Mouse (Mus musculus) liver, adult 2 months (tissue): ENCODE results near the gene Camk2d. TPM values are rescaled to one million over a fixed set of nuclear protein-coding genes. Genes with fewer than 3 reads are reported as not detected.

Source experiments
- DNase-seq: peaks from one replicate; pipeline ENCODE4 v3.0.0-alpha.2; 2011; ENCODE audit warnings: low read depth, low spot score; ENCODE audit errors: extremely low read depth
- H3K27ac ChIP-seq: fragments of 200-500 bp; replicated peaks from 2 replicates; pipeline ENCODE4 v1.5.1; 2012; ENCODE audit warnings: low read depth, mild to moderate bottlenecking, control low read depth, inconsistent platforms, low read length; ENCODE audit not compliant: insufficient read depth
- H3K27me3 ChIP-seq: fragments of 200-500 bp; 2 replicates; pipeline ENCODE4 v1.6.1; 2012; ENCODE audit warnings: mild to moderate bottlenecking, moderate library complexity, low read length, inconsistent platforms; ENCODE audit not compliant: control insufficient read depth, insufficient read depth
- H3K36me3 ChIP-seq: fragments of 200-500 bp; 2 replicates; pipeline ENCODE4 v1.6.1; 2012; ENCODE audit warnings: low read length, inconsistent platforms; ENCODE audit not compliant: control insufficient read depth, insufficient read depth
- H3K4me1 ChIP-seq: fragments of 200-500 bp; 2 replicates; pipeline ENCODE4 v1.6.1; 2011; ENCODE audit warnings: low read length; ENCODE audit not compliant: control insufficient read depth, insufficient read depth
- H3K4me3 ChIP-seq: fragments of 200-500 bp; 2 replicates; pipeline ENCODE4 v1.5.1; 2011; ENCODE audit warnings: low read depth, mild to moderate bottlenecking, control low read depth, low read length, moderate library complexity; ENCODE audit not compliant: insufficient read depth
- H3K79me2 ChIP-seq: fragments of 200-500 bp; 2 replicates; pipeline ENCODE4 v1.6.1; 2012; ENCODE audit warnings: inconsistent platforms, mild to moderate bottlenecking, low read length, moderate library complexity; ENCODE audit not compliant: control insufficient read depth, insufficient read depth
- H3K9ac ChIP-seq: fragments of 200-500 bp; 2 replicates; pipeline ENCODE4 v1.6.1; 2012; ENCODE audit warnings: low read depth, mild to moderate bottlenecking, control low read depth, inconsistent platforms, low read length
- CTCF ChIP-seq: fragments of 200-500 bp; IDR thresholded peaks from 2 replicates; pipeline ENCODE4 v1.5.1; 2011; ENCODE audit warnings: low read depth, low read length, control low read depth
- POLR2A ChIP-seq: fragments of 200-500 bp; IDR thresholded peaks from 2 replicates; pipeline ENCODE4 v1.6.1; 2011; ENCODE audit warnings: low read length, control low read depth; ENCODE audit not compliant: insufficient read depth; ENCODE audit errors: extremely low read depth
- WGBS: fragments of 180-500 bp; shearing (Covaris S2); methylation state at CpG from one replicate; pipeline ENCODE4 v1.1.7; 2018; 5-methylcytosine and 5-hydroxymethylcytosine counted together
- polyA plus RNA-seq: library from polyadenylated mRNA; depleted of rRNA; stranded (reverse); fragments of >200 nt; gene quantifications from 2 replicates; pipeline ENCODE4 v1.2.3, GENCODE M21; 2012
- total RNA-seq: library from RNA; depleted of rRNA; stranded (reverse); fragments of >200 nt; gene quantifications from 2 replicates; pipeline ENCODE4 v1.2.3, GENCODE M21; 2014

Gene Camk2d
- total and polyA plus RNA-seq, 2 experiments = 5.9 to 9.4 TPM

DNA sequence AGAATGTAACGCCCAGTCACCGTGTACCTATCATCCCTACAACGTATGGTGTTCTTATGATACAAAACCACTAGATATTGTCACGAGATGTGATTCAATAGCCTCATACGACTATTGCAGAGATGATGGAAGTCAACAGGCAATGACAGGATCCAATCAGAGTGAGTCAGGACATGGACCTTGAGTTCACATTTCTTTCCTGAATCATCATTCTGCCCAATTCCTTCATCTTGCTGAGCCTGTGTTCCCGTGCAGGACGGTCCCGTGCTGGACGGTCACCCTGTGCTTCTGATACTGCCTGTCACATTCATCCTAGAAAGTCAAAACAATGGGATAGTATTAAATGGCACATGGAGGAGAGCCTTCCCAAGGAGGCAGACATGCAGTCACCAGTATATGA, 181.0 kb downstream of the Camk2d start:
- no peaks in the 10 kb centered on the region for H3K27me3 ChIP-seq
- no peaks in the 10 kb centered on the region for H3K4me1 ChIP-seq
- H3K4me3 ChIP-seq = no peak overlapping the region
- H3K27ac ChIP-seq = no peak overlapping the region
- 96% methylated on average over 9 of the region's 9 CpGs for WGBS
- TF ChIP-seq CTCF = no peak
- no peak for TF ChIP-seq POLR2A
- no peak for DNase-seq
- no peak overlapping the region for H3K9ac ChIP-seq
- no peaks in the 10 kb centered on the region for H3K79me2 ChIP-seq
- no peaks in the 10 kb centered on the region for H3K36me3 ChIP-seq

DNA sequence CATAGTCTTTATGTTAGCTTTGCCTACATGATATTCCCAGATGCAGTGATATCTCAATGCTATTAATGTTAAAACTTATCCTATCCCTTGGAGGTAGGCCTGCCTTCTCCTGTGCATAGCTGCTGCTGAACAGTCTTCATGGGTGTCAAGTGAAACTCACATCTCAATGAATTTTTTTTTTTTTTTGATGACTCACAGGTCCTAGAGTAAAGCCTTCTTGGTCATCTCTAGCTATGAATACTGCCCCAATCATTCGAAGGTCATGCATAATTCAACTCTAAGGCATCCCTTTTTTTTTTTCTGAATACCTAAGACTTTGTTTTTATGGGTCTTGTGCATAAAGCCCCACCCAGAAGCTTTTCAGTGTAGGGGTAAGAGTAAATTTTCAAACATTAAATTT, 181.8 kb downstream of the Camk2d start:
- Histone ChIP-seq H3K4me1 (no peaks in the 10 kb centered on the region), H3K79me2 (no peaks in the 10 kb centered on the region), H3K36me3 (no peaks in the 10 kb centered on the region), H3K27me3 (no peaks in the 10 kb centered on the region), H3K27ac (no peak overlapping the region), H3K4me3 (no peak overlapping the region), H3K9ac (no peak overlapping the region)
- TF ChIP-seq POLR2A (no peak), CTCF (no peak)
- DNase-seq = no peak
- WGBS = 96% methylated on average over 1 of the region's 1 CpGs

DNA sequence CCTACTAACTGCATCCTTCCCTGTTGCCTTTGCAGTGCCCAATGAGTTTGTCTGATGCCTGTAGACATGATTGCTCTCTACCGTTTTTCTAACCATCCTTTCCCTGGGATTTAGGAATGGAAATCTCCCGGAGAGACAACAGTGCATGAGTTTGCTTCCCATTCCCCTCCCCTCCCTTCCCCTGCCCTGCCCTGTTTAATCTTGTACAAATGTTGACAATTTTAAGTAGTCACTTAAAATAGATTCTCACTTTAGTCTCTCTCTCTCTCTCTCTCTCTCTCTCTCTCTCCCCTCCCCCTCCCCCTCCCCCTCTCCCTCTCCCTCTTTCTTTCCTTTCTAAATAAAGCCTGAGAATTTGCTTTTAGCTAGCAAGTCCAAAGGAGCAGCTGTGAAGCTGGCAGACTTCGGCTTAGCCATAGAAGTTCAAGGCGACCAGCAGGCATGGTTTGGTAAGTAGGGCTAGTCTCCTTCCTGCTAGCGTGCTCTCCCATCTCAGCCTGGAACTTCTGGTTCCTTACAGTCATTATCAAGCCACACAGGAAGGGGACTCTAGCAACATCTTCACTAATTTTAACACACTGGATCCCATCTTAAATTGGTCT, 184.0 kb downstream of the Camk2d start:
- TF ChIP-seq CTCF = no peak
- no peak for TF ChIP-seq POLR2A
- DNase-seq = no peak
- Histone ChIP-seq H3K27me3 (no peaks in the 10 kb centered on the region), H3K9ac (no peak overlapping the region), H3K4me1 (no peaks in the 10 kb centered on the region), H3K27ac (no peak overlapping the region), H3K79me2 (no peaks in the 10 kb centered on the region), H3K4me3 (no peak overlapping the region), H3K36me3 (no peaks in the 10 kb centered on the region; the same call in 1 of the 2 replicates)
- WGBS = 49% methylated on average over 5 of the region's 5 CpGs

DNA sequence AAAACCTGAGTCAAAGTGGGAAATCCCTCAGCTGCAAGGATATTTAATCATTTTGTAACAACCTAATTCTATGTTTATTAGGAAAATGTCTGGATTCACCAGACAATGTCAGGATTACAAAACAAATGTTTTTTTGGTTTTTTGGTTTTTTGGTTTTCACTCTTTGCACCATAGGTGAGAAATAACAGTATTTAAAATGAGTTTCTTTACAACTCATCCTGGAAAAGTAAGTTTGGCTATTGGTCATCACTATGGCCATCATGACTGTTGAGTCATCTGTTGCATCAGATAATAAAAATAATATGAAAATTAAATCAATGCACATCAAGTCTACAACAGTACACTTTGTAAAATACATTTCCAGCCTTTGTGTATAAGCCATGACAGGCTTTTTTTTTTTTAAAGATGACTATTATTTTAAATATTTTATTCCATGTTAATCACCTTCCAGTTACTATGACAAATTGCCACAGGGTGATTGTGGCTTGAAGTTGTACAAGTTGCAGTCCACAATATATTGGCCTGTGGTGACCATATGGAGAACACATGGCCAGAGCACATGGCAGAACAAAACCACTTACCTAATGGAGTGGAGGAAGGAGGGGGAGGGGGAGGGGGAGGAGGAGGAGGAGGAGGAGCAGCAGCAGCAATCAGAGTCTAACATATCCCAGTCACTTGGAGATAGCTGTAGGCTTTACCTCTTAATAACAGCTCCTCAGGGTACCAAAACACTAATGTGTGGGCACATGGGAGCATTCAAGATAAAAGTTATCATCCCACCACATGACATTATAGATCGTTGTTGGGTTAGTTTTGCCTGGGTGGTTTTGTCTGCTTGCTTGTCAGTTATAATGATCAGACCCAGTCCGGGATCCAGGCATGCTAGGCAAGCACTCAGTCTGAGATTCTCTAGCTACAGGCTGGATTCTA, 197.2 kb downstream of the Camk2d start:
- WGBS = 93% methylated on average over 2 of the region's 2 CpGs
- H3K36me3 ChIP-seq = peaks cover 18% of the 10 kb centered on the region

DNA sequence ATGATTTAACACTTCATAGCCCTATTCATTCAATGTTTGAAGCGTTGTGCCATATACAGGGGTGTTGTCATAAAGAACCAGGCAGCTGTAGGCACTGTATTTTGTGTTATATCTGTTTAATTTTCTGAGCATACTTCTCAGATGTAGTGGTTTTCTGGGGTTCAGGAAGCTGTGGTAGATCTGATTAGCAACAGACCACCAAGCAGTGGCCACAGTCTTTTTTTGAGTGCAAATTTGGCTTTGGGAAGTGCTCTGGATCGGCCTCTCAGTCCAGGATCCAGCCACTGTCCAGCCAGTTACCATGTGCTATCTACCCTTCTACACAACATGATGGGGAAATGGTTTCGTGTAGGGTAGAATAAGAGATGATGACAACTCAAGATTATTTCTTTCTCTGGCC, 199.8 kb downstream of the Camk2d start:
- Histone ChIP-seq H3K79me2 (no peaks in the 10 kb centered on the region), H3K9ac (no peak overlapping the region), H3K27ac (no peak overlapping the region), H3K4me1 (no peaks in the 10 kb centered on the region), H3K27me3 (no peaks in the 10 kb centered on the region), H3K36me3 (peaks cover 18% of the 10 kb centered on the region), H3K4me3 (no peak overlapping the region)
- TF ChIP-seq CTCF (no peak), POLR2A (no peak)
- 94% methylated on average over 3 of the region's 3 CpGs for WGBS
- no peak for DNase-seq

More for the DNA sequence above, 197.2 kb downstream of the Camk2d start:
- Histone ChIP-seq H3K79me2 (no peaks in the 10 kb centered on the region), H3K4me3 (no peak overlapping the region), H3K9ac (no peak overlapping the region), H3K27ac (no peak overlapping the region), H3K4me1 (no peaks in the 10 kb centered on the region), H3K27me3 (no peaks in the 10 kb centered on the region)
- no peak for TF ChIP-seq POLR2A
- no peak for TF ChIP-seq CTCF
- no peak for DNase-seq

DNA sequence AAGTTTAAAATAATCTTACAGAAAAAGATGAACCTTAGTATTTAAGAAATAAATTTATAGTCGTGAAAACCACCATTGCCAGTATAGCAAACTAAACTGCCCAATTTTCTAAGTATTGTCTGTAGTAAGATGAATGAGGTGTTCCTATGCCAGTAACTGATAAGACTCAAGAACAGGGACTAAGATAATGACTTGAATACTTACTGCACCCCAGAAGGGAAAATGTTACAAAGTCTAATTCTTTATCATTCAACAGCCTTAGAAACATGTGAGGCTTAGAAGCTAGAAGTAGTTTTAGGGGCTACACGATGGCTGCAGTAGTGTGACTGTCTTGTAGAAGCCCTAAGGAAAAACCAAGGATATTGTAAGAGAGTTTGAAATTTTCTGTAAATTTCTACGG, 200.9 kb downstream of the Camk2d start:
- DNase-seq = no peak
- TF ChIP-seq POLR2A (no peak), CTCF (no peak)
- Histone ChIP-seq H3K27me3 (no peaks in the 10 kb centered on the region), H3K27ac (no peak overlapping the region), H3K36me3 (peaks cover 23% of the 10 kb centered on the region), H3K4me3 (no peak overlapping the region), H3K9ac (no peak overlapping the region), H3K4me1 (no peaks in the 10 kb centered on the region), H3K79me2 (no peaks in the 10 kb centered on the region)
- WGBS = 94% methylated on average over 3 of the region's 3 CpGs
